Mouse (Mus musculus) CD8-positive naive resting alpha-beta T cell, adult 2 months (primary cell): ENCODE measurements at regions not wholly inside any gene's neighbourhood (a gene's known extent, or its start where the extent isn't known, plus 50 kb on each side); places are given as distances from the start of the nearest gene placed in this dataset.

ENCODE experiments used
- DNase-seq, 2 experiments: peaks; one replicate each; pipeline ENCODE4 v3.0.0; 2022; ENCODE audit warnings: low read depth in 2 of 2, low spot score in 2 of 2

DNA sequence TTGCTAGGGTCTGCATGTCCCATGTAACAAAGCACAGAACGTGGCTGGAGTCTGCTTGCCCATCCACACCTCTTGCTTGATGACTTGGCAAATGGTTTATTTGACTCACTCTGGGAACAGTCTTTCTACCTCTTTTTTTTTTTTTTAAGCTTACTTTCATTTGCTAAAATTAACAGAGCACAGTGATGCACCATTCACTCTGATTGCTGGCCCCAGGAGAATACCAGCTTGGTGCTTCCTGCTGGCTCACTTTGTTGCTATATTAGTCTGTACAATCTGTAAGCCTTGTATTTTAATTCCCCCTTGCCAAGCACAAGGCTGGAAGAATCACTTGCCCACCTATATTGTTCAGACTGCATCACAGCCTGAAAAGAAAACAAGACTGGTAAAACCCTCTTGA is 521.4 kb upstream of the Atp11b start:
- DNase-seq: no peak

- no peak for DNase-seq
These were observed 518.8 kb upstream of the Atp11b start for GRCm38 (mm10) chr3:35235066-35235465.

DNA sequence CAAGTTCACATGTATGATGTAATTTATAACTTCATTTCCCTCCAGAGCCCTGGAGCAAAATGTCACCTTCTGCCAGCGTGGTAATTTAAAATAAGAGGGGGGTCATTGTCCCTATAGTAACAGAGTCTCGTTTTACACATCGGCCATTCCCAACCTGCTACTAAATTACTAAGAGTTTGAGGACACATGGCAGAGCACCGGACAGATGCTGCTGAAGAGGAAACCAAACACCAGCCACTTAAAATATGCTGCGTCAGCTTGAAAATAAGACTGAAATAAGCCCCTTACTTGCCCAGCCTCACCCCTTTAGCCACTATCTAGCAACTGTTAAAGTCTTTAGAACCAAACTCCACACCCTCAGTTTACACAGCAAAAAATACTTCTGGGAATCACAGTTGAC is 518.1 kb upstream of the Atp11b start:
- no peak for DNase-seq

- DNase-seq: no peak
These were observed 516.6 kb upstream of the Atp11b start for GRCm38 (mm10) chr3:35237342-35237741.

DNA sequence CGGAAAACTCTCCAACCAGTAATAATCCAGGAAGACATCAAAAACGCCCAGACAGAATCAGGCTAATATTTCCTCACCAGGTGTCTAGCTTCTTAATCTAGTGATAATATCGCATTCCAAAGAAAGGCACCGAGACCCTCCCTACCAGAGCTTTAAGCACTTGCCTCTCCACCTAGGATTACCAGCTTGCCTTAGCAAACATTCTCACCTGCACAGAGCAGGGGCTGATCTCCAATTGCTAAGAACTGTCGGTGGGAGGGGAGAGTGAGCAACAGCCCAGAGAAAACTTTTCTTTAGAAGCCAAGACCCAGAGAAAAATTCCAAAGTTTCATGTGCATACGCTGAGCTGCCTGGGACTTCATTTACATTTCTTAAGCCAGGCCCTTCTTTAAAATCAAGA is 511.6 kb upstream of the Atp11b start:
- DNase-seq: no peak

DNA sequence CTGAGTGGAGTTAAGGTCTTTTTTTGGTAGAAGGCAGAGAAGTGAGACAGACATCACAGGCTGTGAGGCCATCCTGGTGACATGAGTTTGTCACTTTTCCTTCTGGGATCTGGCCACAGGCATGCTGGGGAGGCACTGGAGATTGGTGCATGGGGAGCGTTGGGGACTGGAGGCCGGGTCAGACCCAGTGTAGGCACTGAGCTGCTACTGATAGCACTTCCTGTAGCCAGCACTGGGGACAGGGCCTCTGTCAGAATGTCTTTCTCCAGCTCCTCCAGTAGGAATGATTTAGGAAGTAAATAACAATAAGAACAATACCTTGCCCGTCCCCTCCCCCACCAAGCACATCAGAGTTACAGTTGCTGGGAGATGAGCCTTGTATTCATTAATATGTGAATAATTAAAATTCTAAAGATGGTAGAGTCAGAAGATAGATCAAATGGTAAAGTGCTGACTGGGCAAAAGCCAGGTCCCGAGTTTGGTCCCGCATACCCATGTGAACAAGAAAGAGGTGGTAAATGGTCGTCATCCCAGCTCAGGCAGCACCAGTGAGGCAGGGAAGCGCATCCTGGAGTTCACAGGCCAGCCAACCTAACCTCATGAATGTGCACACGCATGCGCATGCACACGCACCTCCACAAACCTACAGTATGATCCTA is 510.9 kb upstream of the Atp11b start:
- DNase-seq: no peak

GRCm38 (mm10) chr3:35245003-35245402 is 508.9 kb upstream of the Atp11b start:
- no peak for DNase-seq

GRCm38 (mm10) chr3:35245946-35246665 is 507.8 kb upstream of the Atp11b start:
- no peak for DNase-seq

GRCm38 (mm10) chr3:35249160-35249559 is 504.7 kb upstream of the Atp11b start:
- no peak for DNase-seq

DNA sequence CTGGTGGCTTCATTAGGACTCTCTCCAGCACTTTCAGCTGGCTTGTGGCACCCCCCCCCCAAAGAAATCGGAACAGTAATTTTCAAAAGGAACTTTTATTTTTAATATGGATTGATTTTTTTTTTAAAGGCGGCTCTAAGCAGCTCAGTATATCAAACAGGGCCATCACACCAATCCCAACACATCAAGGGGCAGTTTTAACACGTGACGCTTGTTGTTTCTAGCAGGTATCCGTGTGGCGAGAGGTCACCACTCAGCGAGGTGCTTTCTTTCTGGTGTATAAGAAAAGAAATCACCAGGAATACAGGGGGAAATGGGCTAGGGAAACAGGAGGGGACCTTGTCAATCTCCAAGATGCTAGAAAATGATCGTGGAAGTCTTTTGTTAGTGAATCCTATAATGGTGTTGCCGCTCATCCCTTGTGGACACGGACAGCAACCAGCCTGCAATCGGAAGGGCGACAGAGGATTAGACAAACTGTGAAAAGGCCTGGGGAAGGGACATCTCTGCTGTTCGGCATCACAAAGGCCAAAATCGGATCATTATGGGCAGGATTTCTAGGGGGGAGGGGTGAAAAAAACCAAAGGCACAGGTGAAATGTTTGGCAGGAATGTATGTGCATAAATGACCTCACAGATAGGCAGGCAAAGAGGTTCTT is 503.7 kb upstream of the Atp11b start:
- no peak for DNase-seq

- DNase-seq: no peak
These were observed 500.0 kb upstream of the Atp11b start for GRCm38 (mm10) chr3:35253861-35254260.

- no peak for DNase-seq
These were observed 493.0 kb upstream of the Atp11b start for GRCm38 (mm10) chr3:35260936-35261335.

GRCm38 (mm10) chr3:35268949-35269348 is 485.0 kb upstream of the Atp11b start:
- no peak for DNase-seq

DNA sequence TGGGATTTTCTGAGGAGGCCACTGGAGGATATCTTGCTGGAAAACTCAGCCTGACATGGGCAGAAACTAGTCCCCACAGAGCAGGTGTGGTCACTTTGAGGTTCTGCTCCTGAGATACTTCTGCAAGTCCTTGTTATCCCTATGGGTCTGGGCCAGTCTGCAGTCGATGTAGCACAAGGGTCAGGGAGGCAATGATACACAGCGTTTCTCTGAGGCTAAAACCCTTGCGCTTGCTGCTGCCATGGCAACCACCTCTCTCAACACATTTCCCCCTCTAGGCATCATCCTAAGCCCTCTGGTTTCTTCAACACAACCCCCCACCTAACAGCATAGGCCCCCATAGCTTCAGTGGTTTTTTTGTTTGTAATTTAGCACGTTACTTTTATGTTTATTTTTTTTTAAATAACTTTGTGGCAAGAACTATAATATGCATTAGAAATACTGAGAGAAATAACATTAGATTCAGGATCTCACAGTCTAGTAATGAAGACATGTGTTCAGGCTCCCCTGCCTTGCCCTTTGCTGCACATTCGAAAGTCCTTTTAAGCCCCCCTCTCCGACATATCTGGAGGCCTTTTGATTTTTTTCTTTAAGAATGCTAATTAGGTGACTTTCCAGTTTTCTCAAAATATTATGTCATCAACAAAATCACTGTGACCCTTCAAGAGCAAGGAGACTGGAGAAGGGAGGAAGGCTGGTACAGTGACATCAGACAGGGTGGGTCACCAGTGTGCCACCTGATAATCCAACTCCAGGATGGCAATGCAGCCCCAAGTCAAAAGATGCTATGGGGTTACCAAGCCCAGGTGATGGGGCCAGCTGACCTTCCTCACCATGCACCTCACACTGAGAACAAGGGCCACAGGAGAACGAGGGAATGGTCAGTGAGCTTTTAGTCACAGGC is 483.7 kb upstream of the Atp11b start:
- DNase-seq: no peak

DNA sequence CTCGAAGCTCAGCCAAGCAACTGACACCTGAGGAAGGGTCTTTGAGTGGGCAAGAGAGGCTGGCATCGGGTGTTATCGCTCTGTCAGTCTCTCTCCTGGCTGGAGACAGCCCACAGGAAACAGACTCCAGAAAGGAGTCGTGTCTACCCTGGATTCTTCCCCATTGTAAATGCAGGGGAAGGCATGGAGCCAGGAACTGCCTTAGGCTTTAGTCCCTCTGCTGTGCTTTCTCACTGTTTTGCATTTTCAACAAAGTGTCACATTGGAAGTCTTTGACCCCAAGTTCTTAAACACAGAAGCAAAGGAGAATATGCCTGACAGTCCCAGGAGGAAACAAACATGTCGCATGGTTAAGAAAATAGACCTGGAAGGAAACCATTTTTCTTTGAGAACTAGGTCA is 480.4 kb upstream of the Atp11b start:
- DNase-seq: no peak

GRCm38 (mm10) chr3:35280981-35281380 is 472.9 kb upstream of the Atp11b start:
- DNase-seq: no peak

DNA sequence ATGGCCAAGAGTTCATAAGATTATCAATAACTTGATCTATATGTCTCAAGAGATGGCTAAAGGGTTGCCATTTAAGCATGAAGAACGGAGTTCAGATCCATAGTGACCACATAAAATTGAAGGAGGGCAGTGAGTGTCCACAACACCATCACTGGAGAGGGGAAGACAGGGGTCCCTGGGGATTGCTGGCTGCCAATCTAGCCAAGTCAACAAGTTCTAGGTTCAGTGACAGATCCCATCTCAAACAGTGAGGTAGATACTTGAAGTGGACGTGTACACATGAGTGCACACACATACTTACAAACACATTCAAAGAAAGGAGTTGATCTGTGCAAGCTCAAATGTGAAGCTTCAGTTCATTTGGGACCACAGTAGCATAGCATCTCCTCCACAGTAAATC is 471.8 kb upstream of the Atp11b start:
- DNase-seq: no peak

GRCm38 (mm10) chr3:35294771-35295170 is 459.1 kb upstream of the Atp11b start:
- no peak for DNase-seq

GRCm38 (mm10) chr3:35295746-35296145 is 458.2 kb upstream of the Atp11b start:
- DNase-seq: no peak

GRCm38 (mm10) chr3:35299036-35299435 is 454.9 kb upstream of the Atp11b start:
- DNase-seq: no peak

GRCm38 (mm10) chr3:35306013-35306412 is 447.9 kb upstream of the Atp11b start:
- DNase-seq: peak in 1 of 2 experiments; percentile 18
